Mouse (Mus musculus): ENCODE data around the gene Fat3. TPM values are rescaled to one million over a fixed set of nuclear protein-coding genes. Genes with fewer than 3 reads are reported as not detected.

Fat3 gene
- polyA plus RNA-seq, 1 experiment from 2014 or later: 11.3 TPM

- Histone ChIP-seq H3K9ac (no peak overlapping the region), H3K9me3 (no peaks in the 10 kb centered on the region), H3K27me3 (no peaks in the 10 kb centered on the region), H3K4me1 (replicated peaks) (peaks cover 39% of the 10 kb centered on the region), H3K27ac (replicated peaks) (peak overlapping the region; percentile 39), H3K4me2 (no peak overlapping the region), H3K4me3 (no peak overlapping the region), H3K36me3 (no peaks in the 10 kb centered on the region)
- WGBS: 50% methylated on average over 7 of the region's 7 CpGs
- ATAC-seq (ENCODE audit: low read depth): peak; percentile 87
Observed at GRCm38 (mm10) chr9:16214731-16215681, 286.1 kb downstream of the Fat3 start.

GRCm38 (mm10) chr9:16213324-16213723, 287.8 kb downstream of the Fat3 start:
- Histone ChIP-seq H3K36me3 (no peaks in the 10 kb centered on the region), H3K9me3 (no peaks in the 10 kb centered on the region), H3K4me1 (replicated peaks) (peaks cover 39% of the 10 kb centered on the region), H3K4me2 (no peak overlapping the region), H3K9ac (no peak overlapping the region), H3K4me3 (no peak overlapping the region), H3K27me3 (no peaks in the 10 kb centered on the region), H3K27ac (replicated peaks) (no peak overlapping the region)
- no peak for ATAC-seq (ENCODE audit: low read depth)
- WGBS: 68% methylated on average over 1 of the region's 1 CpGs

GRCm38 (mm10) chr9:16212628-16213027, 288.5 kb downstream of the Fat3 start:
- 55% methylated on average over 3 of the region's 3 CpGs for WGBS
- no peak overlapping the region for H3K9ac ChIP-seq

DNA sequence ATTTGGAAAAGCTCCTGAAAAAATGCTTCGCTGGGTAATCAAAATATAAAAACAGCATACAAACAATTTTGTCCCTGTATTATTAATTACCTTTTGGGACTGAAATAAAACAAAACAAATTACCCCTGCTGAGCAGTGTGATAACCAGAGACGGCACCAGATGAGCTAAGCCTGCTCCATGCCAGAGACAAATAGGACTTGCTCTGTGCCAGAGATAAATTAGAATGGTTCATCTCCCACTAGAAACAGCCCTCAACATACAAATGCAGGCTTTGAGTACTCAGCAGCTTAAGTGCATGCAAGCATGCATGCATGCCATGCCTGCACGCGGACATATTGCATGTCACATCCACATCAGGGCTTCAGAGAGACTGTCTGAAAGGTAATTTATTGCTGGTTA, 288.9 kb downstream of the Fat3 start:
- H3K36me3 ChIP-seq: no peaks in the 10 kb centered on the region
- H3K4me1 ChIP-seq (replicated peaks): peaks cover 39% of the 10 kb centered on the region
- H3K4me3 ChIP-seq: no peak overlapping the region
- WGBS: 57% methylated on average over 4 of the region's 4 CpGs
- peak overlapping the region; percentile 75 for H3K27ac ChIP-seq (replicated peaks)
- ATAC-seq (ENCODE audit: low read depth): no peak
- no peaks in the 10 kb centered on the region for H3K27me3 ChIP-seq
- H3K9ac ChIP-seq: no peak overlapping the region
- H3K9me3 ChIP-seq: no peaks in the 10 kb centered on the region
- no peak overlapping the region for H3K4me2 ChIP-seq

More at GRCm38 (mm10) chr9:16212628-16213027, 288.5 kb downstream of the Fat3 start:
- Histone ChIP-seq H3K36me3 (no peaks in the 10 kb centered on the region), H3K4me2 (no peak overlapping the region), H3K27ac (replicated peaks) (peak overlapping the region; percentile 75), H3K4me3 (no peak overlapping the region), H3K27me3 (no peaks in the 10 kb centered on the region), H3K4me1 (replicated peaks) (peaks cover 39% of the 10 kb centered on the region), H3K9me3 (no peaks in the 10 kb centered on the region)
- no peak for ATAC-seq (ENCODE audit: low read depth)

GRCm38 (mm10) chr9:16211468-16211867, 289.6 kb downstream of the Fat3 start:
- Histone ChIP-seq H3K36me3 (no peaks in the 10 kb centered on the region), H3K9me3 (no peaks in the 10 kb centered on the region), H3K27me3 (no peaks in the 10 kb centered on the region), H3K9ac (no peak overlapping the region), H3K4me2 (no peak overlapping the region), H3K4me3 (no peak overlapping the region), H3K4me1 (replicated peaks) (peaks cover 39% of the 10 kb centered on the region), H3K27ac (replicated peaks) (peak overlapping the region; percentile 38; the same call in 1 of the 2 replicates)
- no peak for ATAC-seq (ENCODE audit: low read depth)
- WGBS: 79% methylated on average over 3 of the region's 3 CpGs

DNA sequence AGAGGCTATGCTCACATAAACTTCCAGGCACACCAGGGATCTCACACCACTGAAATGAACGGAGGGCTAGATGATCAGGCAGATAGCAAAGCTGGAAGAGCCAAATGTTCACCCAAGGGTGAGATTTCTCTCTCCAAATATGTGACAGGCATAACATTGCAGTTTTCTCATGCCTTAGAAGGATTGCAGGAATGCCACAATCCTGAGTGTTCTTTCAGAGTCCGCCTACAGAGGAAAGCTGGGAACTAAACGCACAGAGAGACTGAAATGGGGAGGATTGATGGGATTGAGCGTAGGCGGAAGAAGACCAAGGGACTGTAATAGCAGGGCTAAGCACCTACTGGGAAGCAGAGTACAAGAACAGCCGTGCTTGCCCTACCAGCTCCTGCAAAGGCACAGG, 298.8 kb downstream of the Fat3 start:
- no peak overlapping the region for H3K4me2 ChIP-seq
- H3K9ac ChIP-seq: no peak overlapping the region
- no peaks in the 10 kb centered on the region for H3K27me3 ChIP-seq
- no peaks in the 10 kb centered on the region for H3K9me3 ChIP-seq
- no peak for ATAC-seq (ENCODE audit: low read depth)
- H3K4me1 ChIP-seq (replicated peaks): peaks cover 17% of the 10 kb centered on the region
- H3K4me3 ChIP-seq: no peak overlapping the region
- no peaks in the 10 kb centered on the region for H3K36me3 ChIP-seq
- 67% methylated on average over 6 of the region's 6 CpGs for WGBS
- H3K27ac ChIP-seq (replicated peaks): peak overlapping the region; percentile 46; the same call in 1 of the 2 replicates

- ATAC-seq (ENCODE audit: low read depth): no peak
- H3K4me3 ChIP-seq: no peak overlapping the region
- WGBS: 71% methylated on average over 1 of the region's 1 CpGs
- H3K4me2 ChIP-seq: no peak overlapping the region
- no peak overlapping the region for H3K27ac ChIP-seq (replicated peaks)
- H3K27me3 ChIP-seq: no peaks in the 10 kb centered on the region
- H3K4me1 ChIP-seq (replicated peaks): peaks cover 17% of the 10 kb centered on the region
- H3K9ac ChIP-seq: no peak overlapping the region
- H3K9me3 ChIP-seq: no peaks in the 10 kb centered on the region
- no peaks in the 10 kb centered on the region for H3K36me3 ChIP-seq
Observed at GRCm38 (mm10) chr9:16200948-16201347, 300.1 kb downstream of the Fat3 start.

DNA sequence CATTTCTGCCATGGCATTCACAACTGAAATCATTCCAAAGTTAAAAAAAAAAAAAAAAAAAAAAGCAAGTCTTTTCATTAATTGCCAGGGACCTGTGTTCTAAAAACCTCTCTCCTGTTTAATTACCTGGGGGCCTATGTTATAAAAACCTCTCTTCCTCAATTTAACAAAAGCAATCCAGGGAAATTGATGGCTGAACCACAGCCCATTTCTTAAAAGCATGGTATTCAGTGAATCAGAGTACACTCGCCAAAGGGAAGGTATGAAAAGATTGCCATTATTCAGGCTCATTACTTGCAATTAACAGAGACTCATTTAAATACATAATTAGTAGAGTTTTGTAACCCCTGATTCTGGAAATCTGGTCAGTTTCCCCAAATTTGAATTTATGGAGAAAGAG, 314.6 kb downstream of the Fat3 start:
- Histone ChIP-seq H3K27me3 (no peaks in the 10 kb centered on the region), H3K27ac (replicated peaks) (no peak overlapping the region), H3K36me3 (no peaks in the 10 kb centered on the region), H3K9ac (no peak overlapping the region), H3K4me1 (replicated peaks) (peaks cover 11% of the 10 kb centered on the region; the same call in 1 of the 2 replicates), H3K9me3 (no peaks in the 10 kb centered on the region), H3K4me3 (no peak overlapping the region), H3K4me2 (no peak overlapping the region)
- no peak for ATAC-seq (ENCODE audit: low read depth)
- 29% methylated on average over 1 of the region's 1 CpGs for WGBS

GRCm38 (mm10) chr9:16169238-16169637, 331.8 kb downstream of the Fat3 start:
- ATAC-seq (ENCODE audit: low read depth): no peak
- Histone ChIP-seq H3K9ac (no peak overlapping the region), H3K4me2 (no peak overlapping the region), H3K4me1 (replicated peaks) (no peaks in the 10 kb centered on the region), H3K27ac (replicated peaks) (no peak overlapping the region), H3K4me3 (no peak overlapping the region), H3K9me3 (no peaks in the 10 kb centered on the region), H3K27me3 (no peaks in the 10 kb centered on the region), H3K36me3 (no peaks in the 10 kb centered on the region)
- WGBS: 93% methylated on average over 4 of the region's 4 CpGs

GRCm38 (mm10) chr9:16168051-16168450, 333.0 kb downstream of the Fat3 start:
- no peak overlapping the region for H3K9ac ChIP-seq
- no peaks in the 10 kb centered on the region for H3K4me1 ChIP-seq (replicated peaks)
- no peaks in the 10 kb centered on the region for H3K36me3 ChIP-seq
- H3K27me3 ChIP-seq: no peaks in the 10 kb centered on the region
- no peak overlapping the region for H3K27ac ChIP-seq (replicated peaks)
- H3K4me2 ChIP-seq: no peak overlapping the region
- H3K9me3 ChIP-seq: no peaks in the 10 kb centered on the region
- 57% methylated on average over 2 of the region's 2 CpGs for WGBS
- ATAC-seq (ENCODE audit: low read depth): no peak
- H3K4me3 ChIP-seq: no peak overlapping the region

GRCm38 (mm10) chr9:16159366-16159765, 341.7 kb downstream of the Fat3 start:
- H3K27ac ChIP-seq (replicated peaks): no peak overlapping the region
- H3K27me3 ChIP-seq: no peaks in the 10 kb centered on the region
- no peak overlapping the region for H3K4me2 ChIP-seq
- H3K4me1 ChIP-seq (replicated peaks): 0 out of 2 replicates have a peak, but pooled peaks cover 4% of the 10 kb centered on the region
- no peaks in the 10 kb centered on the region for H3K36me3 ChIP-seq
- WGBS: 95% methylated on average over 5 of the region's 5 CpGs
- H3K9ac ChIP-seq: no peak overlapping the region
- ATAC-seq (ENCODE audit: low read depth): no peak
- no peak overlapping the region for H3K4me3 ChIP-seq
- no peaks in the 10 kb centered on the region for H3K9me3 ChIP-seq

DNA sequence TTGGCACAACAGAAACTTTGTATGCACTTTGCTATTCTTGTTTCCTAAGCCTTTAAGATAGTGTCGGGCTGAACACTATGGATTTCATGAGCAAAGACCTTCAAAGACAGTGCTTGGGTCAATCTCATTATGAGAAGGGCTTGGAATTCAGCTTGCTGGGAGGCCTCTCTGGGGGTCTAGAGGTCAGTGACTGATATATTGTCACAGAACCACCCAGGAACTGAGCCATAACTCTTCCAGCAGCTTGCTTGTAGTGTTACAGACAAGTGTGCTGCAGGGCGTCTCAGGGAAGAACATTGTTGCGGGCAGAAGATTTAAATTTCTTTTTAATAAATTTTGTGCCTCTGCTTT, 347.5 kb downstream of the Fat3 start:
- Histone ChIP-seq H3K27me3 (no peaks in the 10 kb centered on the region), H3K36me3 (no peaks in the 10 kb centered on the region), H3K9me3 (no peaks in the 10 kb centered on the region), H3K4me2 (no peak overlapping the region), H3K4me1 (replicated peaks) (peaks cover 28% of the 10 kb centered on the region), H3K4me3 (no peak overlapping the region), H3K27ac (replicated peaks) (0 out of 2 replicates have a peak overlapping the region, but pooled peaks have one; percentile 14), H3K9ac (no peak overlapping the region)
- WGBS: 11% methylated on average over 3 of the region's 3 CpGs
- ATAC-seq (ENCODE audit: low read depth): 0 out of 2 replicates have a peak, but pooled peaks have one; percentile 32
